Mouse (Mus musculus): ENCODE data around the gene Rarres1. TPM values are rescaled to one million over a fixed set of nuclear protein-coding genes. Genes with fewer than 3 reads are reported as not detected.

Rarres1 gene
- polyA plus RNA-seq (2014; fragmentation: Illumina TruSeq; extraction: RNeasy Lipid Tissue Mini Kit (QIAGEN cat#74804); ENCODE audit: low read depth, low replicate concordance), result 0.44 TPM

DNA sequence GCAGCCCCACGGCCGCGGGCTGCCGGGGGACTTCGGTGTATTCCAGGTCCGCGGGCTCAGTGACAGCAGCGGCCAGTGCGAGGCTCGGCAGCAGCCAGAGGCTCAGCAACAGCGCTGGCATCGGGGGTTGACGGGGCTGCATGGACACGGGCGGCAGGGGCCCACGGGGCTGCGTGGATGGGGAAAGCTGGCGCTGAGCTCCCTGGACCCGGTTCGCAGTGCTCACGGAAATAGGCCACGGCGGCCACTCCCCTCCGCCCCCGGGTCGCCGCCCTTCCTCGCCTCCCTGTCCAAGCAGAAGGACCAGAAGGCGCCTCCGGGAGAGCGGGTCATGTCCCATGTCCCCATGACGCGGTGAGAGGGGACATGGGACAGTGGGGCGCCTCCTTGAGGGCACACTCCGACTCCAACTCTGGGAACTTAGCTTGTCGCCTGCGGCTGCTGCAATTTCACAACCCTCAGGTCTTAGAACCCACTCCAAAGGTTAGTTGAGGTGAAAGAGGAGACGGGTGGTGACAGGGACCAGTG is at the start of gene Rarres1:
Gene Rarres1 (minus strand): TSS at position 250 of the 528 bp plus-strand sequence.

DNA sequence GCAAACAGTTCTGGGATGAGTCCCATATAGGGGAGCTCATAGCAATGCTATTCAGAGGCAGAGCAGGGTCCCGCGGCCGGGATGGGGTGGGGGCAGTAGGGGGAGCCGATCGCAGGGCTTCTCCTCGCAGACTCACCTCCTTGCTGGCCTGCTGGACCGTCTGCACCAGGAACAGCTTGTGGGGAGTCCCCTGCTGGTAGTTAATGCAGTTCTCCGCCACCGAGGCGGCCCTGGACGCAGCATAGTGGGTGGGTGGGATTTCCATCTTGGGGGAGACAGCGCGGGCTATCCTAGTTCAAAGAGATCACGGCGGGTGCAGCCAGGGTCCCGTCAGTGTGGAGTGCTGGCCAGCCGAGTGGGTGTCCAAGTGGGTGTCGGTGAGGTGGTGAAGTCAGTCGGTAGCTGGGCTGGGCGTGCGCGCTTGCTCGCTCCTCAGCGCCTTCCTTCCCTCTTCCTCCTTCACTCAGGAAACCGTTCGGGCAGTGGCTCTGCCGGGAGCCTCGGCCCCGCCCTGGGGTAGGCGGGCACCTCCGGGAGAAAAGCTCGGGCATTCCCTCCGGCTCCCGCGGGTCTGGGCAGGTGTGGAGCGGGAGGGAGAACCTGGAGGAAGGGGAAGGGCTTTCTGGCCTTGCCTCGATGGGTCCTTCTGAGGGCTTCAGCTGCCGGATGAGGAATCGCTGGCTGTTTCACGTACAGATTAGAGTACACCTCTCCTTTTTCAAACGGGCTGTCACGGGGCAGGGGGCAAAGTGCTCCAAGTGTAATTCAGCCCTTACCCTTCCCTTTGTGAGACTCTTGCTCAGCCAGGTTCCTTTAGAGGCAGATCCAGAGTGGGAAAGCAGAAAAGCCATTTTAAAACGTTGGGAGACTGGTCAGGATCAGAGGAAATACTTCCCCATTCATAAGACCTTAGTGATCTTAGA is 51.6 kb downstream of the Rarres1 start, which contains the start of gene Lxn:
Gene Lxn (minus strand): TSS at position 477 of the 923 bp plus-strand sequence.

DNA sequence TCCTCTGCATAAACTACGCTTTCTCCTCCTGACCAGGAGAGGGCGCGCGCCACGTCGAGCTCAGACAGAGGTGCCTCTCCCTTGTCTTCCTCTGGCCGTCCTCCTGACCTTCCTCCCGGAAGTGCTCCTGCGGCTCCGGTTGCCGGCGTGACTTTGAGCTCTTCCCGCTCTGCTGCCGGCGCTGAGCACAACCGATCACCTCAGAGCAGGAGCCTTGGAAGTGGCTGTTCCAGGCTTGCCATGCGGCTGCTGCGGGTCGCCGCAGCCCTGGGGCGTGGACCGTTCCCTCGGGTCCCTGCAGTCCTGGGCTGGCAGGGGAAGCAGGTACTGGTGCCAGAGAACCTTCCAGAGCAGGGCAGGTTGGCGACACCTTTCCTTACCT is 85.3 kb downstream of the Rarres1 start, which contains the start of gene Gfm1:
Gene Gfm1 (plus strand): TSS at position 98 of the 382 bp plus-strand sequence.

Other genes with a start within 250 kb of the Rarres1 start
- gene Mlf1, start 141.4 kb downstream of the Rarres1 start, polyA plus RNA-seq (2014; fragmentation: Illumina TruSeq; extraction: RNeasy Lipid Tissue Mini Kit (QIAGEN cat#74804); ENCODE audit: low read depth, low replicate concordance), result 0.57 TPM
- gene Gm17402, start 140.4 kb downstream of the Rarres1 start, polyA plus RNA-seq (2014; fragmentation: Illumina TruSeq; extraction: RNeasy Lipid Tissue Mini Kit (QIAGEN cat#74804); ENCODE audit: low read depth, low replicate concordance), result not detected
- gene Gfm1, start 85.4 kb downstream of the Rarres1 start, polyA plus RNA-seq (2014; fragmentation: Illumina TruSeq; extraction: RNeasy Lipid Tissue Mini Kit (QIAGEN cat#74804); ENCODE audit: low read depth, low replicate concordance), result 56.5 TPM
- gene Lxn, start 51.6 kb downstream of the Rarres1 start, polyA plus RNA-seq (2014; fragmentation: Illumina TruSeq; extraction: RNeasy Lipid Tissue Mini Kit (QIAGEN cat#74804); ENCODE audit: low read depth, low replicate concordance), result 32.0 TPM
- gene Mfsd1, start 67.2 kb upstream of the Rarres1 start, polyA plus RNA-seq (2014; fragmentation: Illumina TruSeq; extraction: RNeasy Lipid Tissue Mini Kit (QIAGEN cat#74804); ENCODE audit: low read depth, low replicate concordance), result 144 TPM